Mouse (Mus musculus): ENCODE measurements around the gene M6pr. TPM values are rescaled to one million over a fixed set of nuclear protein-coding genes. Genes with fewer than 3 reads are reported as not detected.

The M6pr gene
- 105 and 116 TPM in 2 replicates for polyA plus RNA-seq (2015; fragmentation: Nextera tagmentation; extraction: Ambion mirVana)

- DNase-seq = peak; percentile 94
- peaks cover 24% of the 10 kb centered on the region for H3K36me3 ChIP-seq
- H3K4me1 ChIP-seq (replicated peaks) = peaks cover 27% of the 10 kb centered on the region
- WGBS (ENCODE audit: insufficient replicate concordance) = under 1% methylated on average over 49 of the region's 49 CpGs
- peak within 1 kb of the TSS; percentile 98 for H3K9ac ChIP-seq
- peak within 1 kb of the TSS; percentile 89 for H3K27ac ChIP-seq
- no peaks in the 10 kb centered on the region for H3K27me3 ChIP-seq
- H3K9me3 ChIP-seq (replicated peaks) = no peaks in the 10 kb centered on the region
- ATAC-seq (ENCODE audit: low read depth) = peak; percentile 97
- H3K4me2 ChIP-seq = peak within 1 kb of the TSS; percentile 88
- peak within 1 kb of the TSS; percentile 99 for H3K4me3 ChIP-seq (replicated peaks)
Observed at GRCm38 (mm10) chr6:122308505-122309393, at the start of gene M6pr. M6pr (plus strand) TSS chr6:122308720.

- Histone ChIP-seq H3K4me2 (no peak overlapping the region), H3K27me3 (no peaks in the 10 kb centered on the region), H3K36me3 (no peaks in the 10 kb centered on the region), H3K9ac (no peak overlapping the region), H3K4me3 (replicated peaks) (no peak overlapping the region), H3K27ac (no peak overlapping the region), H3K9me3 (replicated peaks) (no peaks in the 10 kb centered on the region), H3K4me1 (replicated peaks) (no peaks in the 10 kb centered on the region)
- ATAC-seq (ENCODE audit: low read depth) = no peak
- 77% methylated on average over 8 of the region's 8 CpGs for WGBS (ENCODE audit: insufficient replicate concordance)
- DNase-seq = no peak
Observed at GRCm38 (mm10) chr6:122262543-122262942, 46.0 kb upstream of the M6pr start.

GRCm38 (mm10) chr6:122268561-122268960 is 40.0 kb upstream of the M6pr start:
- 58% methylated on average over 3 of the region's 3 CpGs for WGBS (ENCODE audit: insufficient replicate concordance)
- Histone ChIP-seq H3K4me1 (replicated peaks) (no peaks in the 10 kb centered on the region), H3K27me3 (no peaks in the 10 kb centered on the region), H3K9ac (no peak overlapping the region), H3K4me2 (no peak overlapping the region), H3K27ac (no peak overlapping the region), H3K9me3 (replicated peaks) (no peaks in the 10 kb centered on the region), H3K4me3 (replicated peaks) (no peak overlapping the region), H3K36me3 (no peaks in the 10 kb centered on the region)
- DNase-seq (no peak), ATAC-seq (ENCODE audit: low read depth) (no peak)

DNA sequence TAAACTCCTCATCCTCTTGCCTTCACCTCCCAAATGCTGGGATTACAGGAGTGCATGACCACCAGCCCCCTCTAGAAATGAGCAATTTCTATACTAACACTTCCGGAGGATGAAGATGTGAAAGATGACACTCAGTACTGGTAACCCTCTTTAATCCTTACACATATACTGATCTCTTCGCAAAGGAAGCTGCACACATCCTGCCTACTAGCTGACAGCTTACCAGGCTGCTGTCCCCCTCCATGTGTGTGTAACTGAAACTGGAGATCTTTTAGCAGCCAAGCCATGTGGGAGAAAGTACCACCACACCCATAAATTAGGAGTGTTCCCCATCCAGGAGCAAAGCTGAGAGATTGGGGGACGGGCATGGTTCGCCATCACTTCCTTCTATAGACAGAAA is 39.4 kb upstream of the M6pr start:
- Histone ChIP-seq H3K4me3 (replicated peaks) (no peak overlapping the region), H3K27me3 (no peaks in the 10 kb centered on the region), H3K27ac (no peak overlapping the region), H3K9ac (no peak overlapping the region), H3K36me3 (no peaks in the 10 kb centered on the region), H3K4me2 (no peak overlapping the region), H3K4me1 (replicated peaks) (peaks cover 1% of the 10 kb centered on the region), H3K9me3 (replicated peaks) (no peaks in the 10 kb centered on the region)
- ATAC-seq (ENCODE audit: low read depth) (no peak), DNase-seq (no peak)
- WGBS (ENCODE audit: insufficient replicate concordance) = 70% methylated on average over 4 of the region's 4 CpGs

DNA sequence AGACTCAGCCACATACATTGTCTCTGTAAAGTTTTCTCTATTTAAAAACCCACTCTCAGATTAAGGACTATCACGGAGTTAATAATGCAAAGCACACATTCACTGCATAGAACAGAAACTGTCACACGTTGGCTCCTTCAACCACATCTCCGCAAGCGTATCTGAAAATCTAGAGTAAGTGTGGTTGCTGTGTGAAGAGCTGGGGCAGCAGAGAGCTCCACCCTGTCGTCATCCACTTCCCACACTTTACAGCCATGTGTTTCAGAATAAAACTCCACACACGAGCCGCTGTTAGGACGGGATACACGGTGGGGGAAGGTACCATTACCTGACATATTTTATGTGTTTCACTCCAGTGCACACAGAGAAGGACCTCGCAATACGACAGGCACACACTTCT is 38.4 kb upstream of the M6pr start:
- no peak overlapping the region for H3K9ac ChIP-seq
- DNase-seq (no peak), ATAC-seq (ENCODE audit: low read depth) (no peak)
- no peak overlapping the region for H3K27ac ChIP-seq
- no peak overlapping the region for H3K4me3 ChIP-seq (replicated peaks)
- H3K27me3 ChIP-seq = no peaks in the 10 kb centered on the region
- H3K4me2 ChIP-seq = no peak overlapping the region
- WGBS (ENCODE audit: insufficient replicate concordance) = 53% methylated on average over 11 of the region's 11 CpGs
- H3K36me3 ChIP-seq = no peaks in the 10 kb centered on the region
- no peaks in the 10 kb centered on the region for H3K9me3 ChIP-seq (replicated peaks)
- H3K4me1 ChIP-seq (replicated peaks) = peaks cover 9% of the 10 kb centered on the region

GRCm38 (mm10) chr6:122274546-122274945 is 34.0 kb upstream of the M6pr start:
- WGBS (ENCODE audit: insufficient replicate concordance) = 5% methylated on average over 5 of the region's 5 CpGs
- H3K27ac ChIP-seq = no peak overlapping the region
- H3K9ac ChIP-seq = no peak overlapping the region
- no peaks in the 10 kb centered on the region for H3K9me3 ChIP-seq (replicated peaks)
- H3K4me2 ChIP-seq = no peak overlapping the region
- no peak overlapping the region for H3K4me3 ChIP-seq (replicated peaks)
- no peak for DNase-seq
- no peaks in the 10 kb centered on the region for H3K27me3 ChIP-seq
- H3K4me1 ChIP-seq (replicated peaks) = peaks cover 9% of the 10 kb centered on the region
- peak; percentile 71; the same call in 1 of the 2 replicates for ATAC-seq (ENCODE audit: low read depth)
- H3K36me3 ChIP-seq = no peaks in the 10 kb centered on the region

DNA sequence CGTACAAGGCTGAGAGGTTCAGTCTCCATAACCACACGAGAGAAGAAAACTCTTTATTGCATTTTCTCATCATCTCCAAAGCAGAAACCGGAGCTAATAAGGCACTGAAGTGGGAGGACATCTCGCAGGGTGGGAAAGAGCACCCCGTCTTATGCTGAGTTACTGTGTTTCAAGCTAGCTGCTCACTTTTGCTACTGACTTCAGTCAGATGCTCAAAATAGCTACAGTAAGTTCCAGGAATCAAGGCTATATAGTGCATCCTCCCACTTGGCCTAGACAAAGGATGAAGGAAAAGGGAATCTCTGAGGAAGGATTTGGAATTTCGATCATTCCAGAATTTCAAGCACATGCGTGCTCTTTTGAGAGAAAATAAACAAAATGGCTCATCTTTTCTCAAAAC is 32.0 kb upstream of the M6pr start:
- Histone ChIP-seq H3K9me3 (replicated peaks) (no peaks in the 10 kb centered on the region), H3K4me3 (replicated peaks) (no peak overlapping the region), H3K36me3 (no peaks in the 10 kb centered on the region), H3K4me2 (no peak overlapping the region), H3K4me1 (replicated peaks) (peaks cover 9% of the 10 kb centered on the region), H3K27me3 (no peaks in the 10 kb centered on the region), H3K9ac (no peak overlapping the region), H3K27ac (no peak overlapping the region)
- 75% methylated on average over 7 of the region's 7 CpGs for WGBS (ENCODE audit: insufficient replicate concordance)
- DNase-seq (no peak), ATAC-seq (ENCODE audit: low read depth) (no peak)

DNA sequence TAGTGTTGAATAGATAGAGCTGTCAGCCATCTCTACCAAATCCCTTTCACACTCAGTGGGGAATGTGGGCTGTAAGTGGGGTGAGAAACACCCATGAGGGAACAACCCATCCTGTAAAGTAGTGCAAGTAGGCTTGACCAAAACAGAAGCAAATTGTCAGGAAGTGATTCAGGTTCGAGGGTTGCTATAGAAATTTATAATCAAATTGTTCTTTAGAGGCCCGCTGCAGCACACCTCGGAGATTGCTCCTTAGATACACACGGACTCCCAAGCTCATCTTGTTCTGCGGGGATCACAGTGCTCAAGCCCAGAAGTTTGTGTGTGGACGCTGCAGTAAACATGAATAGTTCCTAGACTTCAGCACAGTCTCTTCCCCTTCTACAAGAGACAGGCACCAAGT is 25.7 kb upstream of the M6pr start, which contains the start of gene Klrg1:
Gene Klrg1, minus strand, starts transcription at position 101 of the 400 bp plus-strand sequence.
- Histone ChIP-seq H3K4me1 (replicated peaks) (no peaks in the 10 kb centered on the region), H3K27ac (no peak within 1 kb of the TSS), H3K36me3 (no peaks in the 10 kb centered on the region), H3K9ac (no peak within 1 kb of the TSS), H3K4me2 (no peak within 1 kb of the TSS), H3K4me3 (replicated peaks) (no peak within 1 kb of the TSS), H3K9me3 (replicated peaks) (no peaks in the 10 kb centered on the region), H3K27me3 (no peaks in the 10 kb centered on the region)
- 66% methylated on average over 6 of the region's 6 CpGs for WGBS (ENCODE audit: insufficient replicate concordance)
- no peak for DNase-seq
- ATAC-seq (ENCODE audit: low read depth) = no peak

DNA sequence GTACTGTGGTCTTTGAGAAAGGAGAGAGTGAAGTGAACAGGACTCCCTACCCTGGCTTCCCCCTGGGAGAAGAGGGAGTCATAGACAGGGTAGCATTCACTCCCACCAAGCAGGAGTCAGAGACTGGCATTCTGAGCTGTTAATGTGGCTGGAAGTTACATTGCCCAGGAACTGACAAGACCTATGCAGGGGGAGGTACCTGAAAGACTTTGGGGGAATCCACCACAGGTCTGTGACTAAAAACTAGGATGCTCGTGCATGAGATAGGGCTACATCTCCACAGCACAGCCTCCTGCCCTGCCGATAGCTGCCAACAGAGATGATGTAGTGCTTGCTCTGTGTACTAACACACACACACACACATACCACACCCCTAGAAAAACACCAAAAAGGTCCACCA is 25.1 kb upstream of the M6pr start:
- Histone ChIP-seq H3K36me3 (no peaks in the 10 kb centered on the region), H3K27me3 (no peaks in the 10 kb centered on the region), H3K4me2 (no peak overlapping the region), H3K27ac (no peak overlapping the region), H3K9ac (no peak overlapping the region), H3K4me1 (replicated peaks) (no peaks in the 10 kb centered on the region), H3K4me3 (replicated peaks) (no peak overlapping the region), H3K9me3 (replicated peaks) (no peaks in the 10 kb centered on the region)
- ATAC-seq (ENCODE audit: low read depth) (no peak), DNase-seq (no peak)
- WGBS (ENCODE audit: insufficient replicate concordance) = 78% methylated on average over 2 of the region's 2 CpGs

DNA sequence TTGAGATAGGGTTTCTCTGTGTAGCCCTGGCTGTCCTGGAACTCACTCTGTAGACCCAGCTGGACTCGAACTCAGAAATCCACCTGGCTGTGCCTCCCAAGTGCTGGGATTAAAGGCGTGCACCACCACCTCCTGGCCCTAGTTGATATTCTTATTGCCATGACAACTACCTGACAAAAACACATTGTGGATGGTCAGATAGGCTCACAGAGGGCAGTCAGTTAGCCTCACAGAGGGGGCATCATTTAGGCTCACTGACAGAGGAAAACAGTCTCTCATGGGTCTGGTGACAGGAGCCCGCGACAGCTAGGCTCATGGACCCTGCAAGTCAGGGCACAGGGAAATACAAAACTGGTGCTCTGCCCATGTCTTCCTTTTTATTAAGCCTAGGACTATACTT is 24.2 kb upstream of the M6pr start:
- 50% methylated on average over 4 of the region's 4 CpGs for WGBS (ENCODE audit: insufficient replicate concordance)

GRCm38 (mm10) chr6:122284823-122285222 is 23.7 kb upstream of the M6pr start:
- Histone ChIP-seq H3K9me3 (replicated peaks) (no peaks in the 10 kb centered on the region), H3K9ac (no peak overlapping the region), H3K27me3 (no peaks in the 10 kb centered on the region), H3K36me3 (no peaks in the 10 kb centered on the region), H3K4me2 (no peak overlapping the region), H3K4me1 (replicated peaks) (no peaks in the 10 kb centered on the region), H3K4me3 (replicated peaks) (no peak overlapping the region), H3K27ac (no peak overlapping the region)
- no peak for DNase-seq
- no peak for ATAC-seq (ENCODE audit: low read depth)
- 35% methylated on average over 1 of the region's 1 CpGs for WGBS (ENCODE audit: insufficient replicate concordance)

More for the DNA sequence above, 24.2 kb upstream of the M6pr start:
- Histone ChIP-seq H3K4me3 (replicated peaks) (no peak overlapping the region), H3K9me3 (replicated peaks) (no peaks in the 10 kb centered on the region), H3K4me1 (replicated peaks) (no peaks in the 10 kb centered on the region), H3K9ac (no peak overlapping the region), H3K27me3 (no peaks in the 10 kb centered on the region), H3K36me3 (no peaks in the 10 kb centered on the region), H3K27ac (no peak overlapping the region), H3K4me2 (no peak overlapping the region)
- ATAC-seq (ENCODE audit: low read depth) (peak; percentile 47; the same call in 1 of the 2 replicates), DNase-seq (no peak)

DNA sequence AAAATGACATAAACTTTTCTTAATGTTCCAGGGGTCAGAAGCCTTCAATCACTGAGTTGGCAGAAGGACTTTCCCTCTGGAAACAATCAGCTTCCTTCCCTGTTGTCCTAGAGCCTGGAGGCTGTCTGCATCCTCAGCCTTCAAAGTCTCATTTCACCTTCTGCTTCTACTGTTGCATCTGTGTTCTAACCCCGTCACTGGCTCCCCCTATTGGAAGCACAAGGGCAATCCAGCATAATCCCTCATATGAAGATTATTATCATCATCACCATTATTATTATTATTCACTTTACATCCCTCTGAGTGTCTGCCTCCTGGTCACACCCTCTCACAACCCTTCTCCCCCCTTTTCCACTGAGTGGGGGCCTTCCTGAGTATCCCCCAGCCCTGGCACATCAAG is 20.3 kb upstream of the M6pr start:
- Histone ChIP-seq H3K9ac (no peak overlapping the region), H3K36me3 (no peaks in the 10 kb centered on the region), H3K27ac (no peak overlapping the region), H3K9me3 (replicated peaks) (no peaks in the 10 kb centered on the region), H3K4me3 (replicated peaks) (no peak overlapping the region), H3K4me2 (no peak overlapping the region), H3K27me3 (no peaks in the 10 kb centered on the region), H3K4me1 (replicated peaks) (no peaks in the 10 kb centered on the region)
- ATAC-seq (ENCODE audit: low read depth) = no peak
- 33% methylated on average over 1 of the region's 1 CpGs for WGBS (ENCODE audit: insufficient replicate concordance)
- no peak for DNase-seq
